Comparison of ENCODE assay signal across 8 mouse cellular contexts in genomic region chr6:73222841-73223526, GRCm38 (mm10). TPM values are rescaled to one million over a fixed set of nuclear protein-coding genes. Genes with fewer than 3 reads are reported as not detected.
DNase-seq lines count a peak whose midpoint lies in the region; ATAC-seq and TF ChIP-seq lines count a peak whose summit lies in the region.

No protein-coding gene starts in this region.

- no peaks in the 10 kb centered on the region for H3K27me3 ChIP-seq in forebrain, postnatal 0 days (ENCODE audit: insufficient read depth, low read length)
- H3K27me3 ChIP-seq in lung, embryonic 15.5 days = no peaks in the 10 kb centered on the region

- peak; percentile 32 to 37 for DNase-seq in left cerebral cortex, adult 18-20 months (ENCODE audit: low spot score in 2 of 2)
- no peak for DNase-seq in left cerebral cortex, adult 11 months (ENCODE audit: low spot score)
- peak; percentile 66 for DNase-seq in forebrain, postnatal 0 days
- peak; percentile 85 to 87 for DNase-seq in heart, postnatal 36 days
- peak; percentile 50 to 52 for DNase-seq in layer of hippocampus, adult 2 months (ENCODE audit: low spot score in 2 of 2)
- peak; percentile 52 for DNase-seq in right cerebral cortex, adult 18-20 months

- 17% methylated on average over 9 of the region's 10 CpGs for WGBS in forebrain, postnatal 0 days
- WGBS in lung, embryonic 15.5 days = 4% methylated on average over 8 of the region's 10 CpGs

- peak overlapping the region; percentile 15; the same call in 1 of the 2 replicates for H3K4me2 ChIP-seq in forebrain, postnatal 0 days (ENCODE audit: low read depth)
- peak overlapping the region; percentile 47 for H3K4me2 ChIP-seq in lung, embryonic 15.5 days

- H3K27ac ChIP-seq in forebrain, postnatal 0 days (ENCODE audit: low read depth, low read length) = no peak overlapping the region
- no peak overlapping the region for H3K27ac ChIP-seq in layer of hippocampus, adult 2 months
- peak overlapping the region; percentile 87 for H3K27ac ChIP-seq in lung, embryonic 15.5 days

- no peak for TF ChIP-seq CTCF in forebrain, postnatal 0 days (IDR thresholded peaks at IDR 0.05; ENCODE audit: low read depth)
- no peak for TF ChIP-seq CTCF in layer of hippocampus, adult 2 months (conservative IDR thresholded peaks at IDR 0.05)

- peaks cover 4% of the 10 kb centered on the region; the same call in 1 of the 2 replicates for H3K4me1 ChIP-seq in forebrain, postnatal 0 days (ENCODE audit: insufficient read depth)
- peaks cover 16% of the 10 kb centered on the region for H3K4me1 ChIP-seq in lung, embryonic 15.5 days

- no peaks in the 10 kb centered on the region for H3K9me3 ChIP-seq in forebrain, postnatal 0 days (ENCODE audit: low read length)
- H3K9me3 ChIP-seq in lung, embryonic 15.5 days = no peaks in the 10 kb centered on the region

- no peak overlapping the region for H3K4me3 ChIP-seq in forebrain, postnatal 0 days (ENCODE audit: low read depth, low read length)
- no peak overlapping the region for H3K4me3 ChIP-seq in layer of hippocampus, adult 2 months
- H3K4me3 ChIP-seq in lung, embryonic 15.5 days = peak overlapping the region; percentile 11

- intact Hi-C loops in heart, postnatal 36 days (cut with DNase I) = loop anchor here (10.0 kb wide), 2 partner anchors 368 to 578 kb away; no protein-coding TSS in a partner anchor

- ATAC-seq in forebrain, postnatal 0 days = no peak
- peak; percentile 78 for ATAC-seq in lung, embryonic 15.5 days (ENCODE audit: borderline replicate concordance, extremely low read depth, low FRiP score, low TSS enrichment)
- ATAC-seq in erythroid progenitor cell, adult 5-6 weeks (replicated peaks; ENCODE audit: low FRiP score, poor library complexity, severe bottlenecking) = no peak

- no peaks in the 10 kb centered on the region for H3K36me3 ChIP-seq in forebrain, postnatal 0 days (ENCODE audit: insufficient read depth)
- no peaks in the 10 kb centered on the region for H3K36me3 ChIP-seq in lung, embryonic 15.5 days

- no peak overlapping the region for H3K9ac ChIP-seq in forebrain, postnatal 0 days
- H3K9ac ChIP-seq in lung, embryonic 15.5 days = no peak overlapping the region

RNA-seq across cellular contexts. Expression of gene Dnah6, which starts 1.5 kb away (rescaled TPM):
- under 1 TPM; 0.30 TPM for total RNA-seq in left cerebral cortex, adult 18-20 months (2021)
- total RNA-seq in forebrain, postnatal 0 days (2014; rRNA removed) = 1.1 and 1.8 TPM in 2 replicates
- 0.16 and 0.44 TPM in 2 replicates for polyA plus RNA-seq in forebrain, postnatal 0 days (2015; fragmentation: Nextera tagmentation; extraction: Ambion mirVana)
- under 1 TPM; 0.08 to 0.11 TPM for total RNA-seq in heart, postnatal 36 days (2021)
- total RNA-seq in layer of hippocampus, adult 2 months (2021) = under 1 TPM; 0.66 to 0.97 TPM
- polyA plus RNA-seq in lung, embryonic 15.5 days (2015; fragmentation: Nextera tagmentation; extraction: Ambion mirVana) = 0.26 and 0.33 TPM in 2 replicates
- total RNA-seq in erythroid progenitor cell, adult 5-6 weeks (2015; ENCODE audit: low replicate concordance) = not detected in 2 replicates
- not detected in 2 replicates for total RNA-seq in erythroid progenitor cell, adult 5-6 weeks (2017; ENCODE audit: low replicate concordance)

RNA-seq across cellular contexts. Expression of gene Suclg1, which starts 25.2 kb away (rescaled TPM):
- total RNA-seq in left cerebral cortex, adult 18-20 months (2021) = 100 to 1,000 TPM; 123 to 134 TPM
- 41.9 and 45.8 TPM in 2 replicates for total RNA-seq in forebrain, postnatal 0 days (2014; rRNA removed)
- polyA plus RNA-seq in forebrain, postnatal 0 days (2015; fragmentation: Nextera tagmentation; extraction: Ambion mirVana) = 125 and 134 TPM in 2 replicates
- 100 to 1,000 TPM; 540 to 568 TPM for total RNA-seq in heart, postnatal 36 days (2021)
- total RNA-seq in layer of hippocampus, adult 2 months (2021) = 100 to 1,000 TPM; 137 to 145 TPM
- 162 and 163 TPM in 2 replicates for polyA plus RNA-seq in lung, embryonic 15.5 days (2015; fragmentation: Nextera tagmentation; extraction: Ambion mirVana)
- total RNA-seq in erythroid progenitor cell, adult 5-6 weeks (2015; ENCODE audit: low replicate concordance) = 27.7 and 30.3 TPM in 2 replicates
- total RNA-seq in erythroid progenitor cell, adult 5-6 weeks (2017; ENCODE audit: low replicate concordance) = 2.0 and 13.6 TPM in 2 replicates
